Mouse (Mus musculus) liver, embryonic 13.5 days (tissue): ENCODE measurements around the gene Eif1ad. TPM values are rescaled to one million over a fixed set of nuclear protein-coding genes. Genes with fewer than 3 reads are reported as not detected.
"Not testable (repeated sequence)": the region's sequence is repeated elsewhere in the genome, so short reads cannot be mapped to it uniquely, and the experiment has no call there.

Experiments
- ATAC-seq: fragments of 200-750 bp; cut with Nextera tagmentation; 2 replicates; pipeline ENCODE4 v1.8.0; 2017; ENCODE audit warnings: low read depth, mild to moderate bottlenecking, moderate number of reproducible peaks, moderate library complexity
- DNase-seq: peaks from one replicate; pipeline ENCODE4 v3.0.0; 2022
- H3K27ac ChIP-seq: fragments of 300-500 bp; sonication (generic); 2 replicates; pipeline ENCODE4 v1.5.1; 2015; ENCODE audit warnings: moderate library complexity, mild to moderate bottlenecking, inconsistent platforms
- H3K27me3 ChIP-seq: fragments of 300-500 bp; sonication (generic); 2 replicates; pipeline ENCODE4 v1.6.1; 2015; ENCODE audit warnings: mild to moderate bottlenecking, inconsistent platforms
- H3K36me3 ChIP-seq: fragments of 300-500 bp; sonication (generic); 2 replicates; pipeline ENCODE4 v1.6.1; 2015; ENCODE audit warnings: mild to moderate bottlenecking, inconsistent platforms
- H3K4me1 ChIP-seq: fragments of 300-500 bp; sonication (generic); replicated peaks from 2 replicates; pipeline ENCODE4 v1.6.1; 2015; ENCODE audit warnings: inconsistent platforms
- H3K4me2 ChIP-seq: fragments of 300-500 bp; sonication (generic); 2 replicates; pipeline ENCODE4 v1.6.1; 2015; ENCODE audit warnings: inconsistent platforms, mild to moderate bottlenecking, moderate library complexity
- H3K4me3 ChIP-seq: fragments of 300-500 bp; sonication (generic); replicated peaks from 2 replicates; pipeline ENCODE4 v1.5.1; 2015; ENCODE audit warnings: mild to moderate bottlenecking, inconsistent platforms
- H3K9ac ChIP-seq: fragments of 300-500 bp; sonication (generic); 2 replicates; pipeline ENCODE4 v1.6.1; 2015; ENCODE audit warnings: mild to moderate bottlenecking, inconsistent platforms
- H3K9me3 ChIP-seq: fragments of 300-500 bp; sonication (generic); replicated peaks from 2 replicates; pipeline ENCODE4 v1.6.1; 2016; ENCODE audit warnings: inconsistent platforms
- WGBS: fragments of 180-500 bp; shearing (Covaris S2); methylation state at CpG from one replicate; pipeline ENCODE4 v1.1.7; 2015; ENCODE audit not compliant: insufficient replicate concordance; 5-methylcytosine and 5-hydroxymethylcytosine counted together
- polyA plus RNA-seq: library from polyadenylated mRNA; unstranded; fragments of >200 nt; fragmentation: Nextera tagmentation; extraction: Ambion mirVana; gene quantifications from 2 replicates; pipeline ENCODE4 v1.2.1, GENCODE M21; 2015

Gene Eif1ad
- polyA plus RNA-seq, 1 experiment from 2014 or later, result 39.6 TPM

GRCm38 (mm10) chr19:5405924-5406323, 39.4 kb downstream of the Eif1ad start:
- 28% methylated on average over 7 of the region's 7 CpGs for WGBS
- peak overlapping the region; percentile 75 for H3K9ac ChIP-seq
- DNase-seq (no peak), ATAC-seq (no peak)
- peaks cover 31% of the 10 kb centered on the region for H3K4me1 ChIP-seq
- H3K36me3 ChIP-seq, result 0 out of 2 replicates have a peak, but pooled peaks cover 6% of the 10 kb centered on the region
- peak overlapping the region; percentile 74 for H3K4me2 ChIP-seq
- H3K4me3 ChIP-seq, result peak overlapping the region; percentile 61
- peak overlapping the region; percentile 87 for H3K27ac ChIP-seq
- H3K9me3 ChIP-seq, result no peaks in the 10 kb centered on the region
- no peaks in the 10 kb centered on the region for H3K27me3 ChIP-seq

DNA sequence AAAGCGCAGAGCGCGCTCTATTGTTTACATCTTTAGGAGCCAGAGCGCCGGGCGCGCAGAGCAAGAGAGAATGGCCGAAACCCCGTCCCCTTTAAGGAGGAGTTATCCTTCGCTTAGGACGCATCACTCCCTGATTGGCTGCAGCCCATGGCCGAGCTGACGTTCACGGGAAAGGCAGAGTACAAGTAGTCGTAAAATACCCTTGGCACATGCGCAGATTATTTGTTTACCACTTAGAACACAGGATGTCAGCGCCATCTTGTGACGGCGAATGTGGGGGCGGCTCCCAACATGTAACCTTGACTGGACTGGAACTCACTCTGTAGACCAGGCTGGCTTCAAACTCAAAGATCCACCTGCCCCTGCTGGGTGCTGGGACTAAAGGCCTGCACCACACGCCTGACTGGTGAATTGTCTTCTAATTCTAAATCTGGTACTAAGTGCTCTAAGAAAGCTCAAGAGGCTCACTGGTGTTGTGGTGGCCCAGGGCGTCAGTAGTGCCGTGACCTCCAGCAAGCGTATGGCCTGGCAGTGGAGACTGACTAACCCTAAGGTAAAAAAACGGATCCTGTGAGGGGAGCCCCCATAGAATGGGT, 40.1 kb downstream of the Eif1ad start:
- peak; percentile 82 for ATAC-seq

GRCm38 (mm10) chr19:5407133-5407532, 40.6 kb downstream of the Eif1ad start:
- Histone ChIP-seq H3K4me2 (peak overlapping the region; percentile 76), H3K4me3 (peak overlapping the region; percentile 75), H3K36me3 (0 out of 2 replicates have a peak, but pooled peaks cover 6% of the 10 kb centered on the region), H3K27ac (peak overlapping the region; percentile 98), H3K27me3 (no peaks in the 10 kb centered on the region), H3K4me1 (peaks cover 31% of the 10 kb centered on the region), H3K9me3 (no peaks in the 10 kb centered on the region), H3K9ac (peak overlapping the region; percentile 91)
- 13% methylated on average over 7 of the region's 7 CpGs for WGBS
- DNase-seq (peak; percentile 54), ATAC-seq (peak; percentile 68)

More for the DNA sequence above, 40.1 kb downstream of the Eif1ad start:
- H3K9me3 ChIP-seq, H3K27me3 ChIP-seq, H3K36me3 ChIP-seq: not testable (repeated sequence)
- Histone ChIP-seq H3K4me3 (peak overlapping the region; percentile 75), H3K27ac (peak overlapping the region; percentile 98), H3K9ac (peak overlapping the region; percentile 91), H3K4me1 (peaks cover 31% of the 10 kb centered on the region), H3K4me2 (peak overlapping the region; percentile 76)
- DNase-seq, result peak; percentile 54
- 13% methylated on average over 23 of the region's 25 CpGs for WGBS

DNA sequence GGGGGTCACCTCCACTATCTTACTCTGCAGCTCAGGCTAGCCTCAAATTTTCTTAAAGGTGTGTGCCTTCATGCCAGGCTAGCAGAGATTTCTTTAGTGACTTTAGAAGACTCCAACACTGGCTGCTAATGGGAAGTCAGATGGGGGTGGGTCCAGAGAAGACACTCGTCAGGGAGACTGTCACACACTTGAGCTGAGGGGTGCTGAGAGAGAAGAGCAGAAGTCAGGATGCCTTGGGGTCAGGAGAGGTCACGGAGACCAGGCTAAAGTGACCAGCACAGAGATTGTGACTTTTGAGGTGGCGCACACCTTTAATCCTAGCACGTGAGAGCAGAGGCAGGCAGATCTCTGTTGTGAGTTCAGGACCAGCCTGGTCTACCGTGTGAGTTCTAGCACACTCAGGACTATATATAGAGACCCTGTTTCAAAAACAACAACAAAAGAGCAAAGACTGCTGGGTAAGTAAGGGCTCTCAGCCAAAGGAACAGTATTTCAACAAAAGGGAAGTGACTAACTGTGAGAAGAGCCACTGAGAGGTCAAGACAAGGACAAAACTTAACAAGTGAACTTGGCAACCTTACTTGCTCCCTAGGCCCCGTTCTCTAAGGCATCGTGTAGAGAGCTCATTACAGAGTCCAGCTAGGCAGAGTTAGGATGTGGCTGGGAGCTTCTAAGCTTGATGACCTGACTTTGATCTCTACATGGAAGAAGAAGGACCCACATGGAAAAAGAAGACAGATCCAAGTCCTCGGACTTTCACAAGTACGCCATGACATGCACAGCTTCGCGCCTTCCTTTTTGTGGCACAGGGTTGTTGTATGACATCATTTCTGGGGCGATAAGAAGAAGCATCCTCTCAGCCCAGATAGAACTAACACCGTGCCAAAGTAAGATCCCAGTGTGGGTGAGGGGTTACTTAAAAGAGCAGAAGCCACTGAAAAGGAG, 41.8 kb downstream of the Eif1ad start:
- H3K27ac ChIP-seq, result peak overlapping the region; percentile 98
- no peaks in the 10 kb centered on the region for H3K9me3 ChIP-seq
- peak overlapping the region; percentile 76 for H3K4me2 ChIP-seq
- ATAC-seq (no peak), DNase-seq (no peak)
- peak overlapping the region; percentile 91 for H3K9ac ChIP-seq
- no peaks in the 10 kb centered on the region for H3K27me3 ChIP-seq
- H3K36me3 ChIP-seq, result 0 out of 2 replicates have a peak, but pooled peaks cover 6% of the 10 kb centered on the region
- peak overlapping the region; percentile 75 for H3K4me3 ChIP-seq
- WGBS, result 78% methylated on average over 13 of the region's 13 CpGs
- H3K4me1 ChIP-seq, result peaks cover 31% of the 10 kb centered on the region

- 71% methylated on average over 5 of the region's 5 CpGs for WGBS
- Histone ChIP-seq H3K4me1 (peaks cover 31% of the 10 kb centered on the region), H3K27me3 (no peaks in the 10 kb centered on the region), H3K4me3 (0 out of 2 replicates have a peak overlapping the region, but pooled peaks have one; percentile 10), H3K9ac (no peak overlapping the region), H3K9me3 (no peaks in the 10 kb centered on the region), H3K36me3 (0 out of 2 replicates have a peak, but pooled peaks cover 6% of the 10 kb centered on the region), H3K4me2 (no peak overlapping the region), H3K27ac (peak overlapping the region; percentile 98; the same call in 1 of the 2 replicates)
- no peak for ATAC-seq
- no peak for DNase-seq
These were observed 42.5 kb downstream of the Eif1ad start for GRCm38 (mm10) chr19:5409068-5409467.

DNA sequence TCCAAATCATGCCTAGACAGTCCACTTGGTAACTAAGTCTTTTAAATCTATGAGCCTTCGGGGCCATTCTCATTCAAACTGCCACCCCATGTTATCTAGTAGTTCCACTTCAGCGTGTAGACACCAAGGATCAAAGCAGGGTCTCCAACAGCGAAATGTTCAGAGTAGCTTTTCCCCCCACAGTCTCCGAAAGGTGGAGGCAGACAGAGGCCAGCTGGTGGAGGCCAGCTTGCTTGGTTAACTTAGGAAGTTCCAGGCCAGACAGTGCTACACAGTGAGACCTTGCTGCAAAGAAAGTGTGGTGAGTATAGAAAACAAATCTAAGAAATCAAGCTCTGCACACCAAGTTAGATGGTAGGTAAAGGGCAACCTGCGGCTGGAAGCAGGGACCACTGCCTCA, 44.1 kb downstream of the Eif1ad start:
- WGBS, result 82% methylated on average over 5 of the region's 5 CpGs
- ATAC-seq (no peak), DNase-seq (no peak)
- H3K4me1 ChIP-seq, result peaks cover 33% of the 10 kb centered on the region
- H3K36me3 ChIP-seq, result 0 out of 2 replicates have a peak, but pooled peaks cover 6% of the 10 kb centered on the region
- no peak overlapping the region for H3K4me3 ChIP-seq
- H3K27ac ChIP-seq, result no peak overlapping the region
- no peak overlapping the region for H3K9ac ChIP-seq
- H3K4me2 ChIP-seq, result no peak overlapping the region
- no peaks in the 10 kb centered on the region for H3K9me3 ChIP-seq
- H3K27me3 ChIP-seq, result no peaks in the 10 kb centered on the region

DNA sequence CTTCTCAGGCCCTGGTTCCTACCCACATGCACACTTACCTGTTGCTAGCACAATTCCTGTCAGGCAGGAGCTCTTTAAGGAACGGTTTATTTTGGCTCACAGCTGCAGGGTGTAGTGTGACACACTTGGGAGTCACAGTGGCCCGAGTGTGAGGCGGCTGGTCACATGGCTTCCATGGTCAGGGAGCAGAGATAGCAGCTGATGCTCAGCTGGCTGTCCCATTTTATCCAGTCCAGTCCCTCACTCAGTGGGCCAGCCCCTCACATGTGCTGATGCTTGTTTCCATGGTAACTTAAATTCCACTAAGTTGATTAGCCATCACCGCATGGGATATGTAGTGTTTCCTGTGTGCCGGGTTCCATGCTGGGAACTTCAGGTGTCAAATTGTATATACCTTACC, 45.4 kb downstream of the Eif1ad start:
- no peak overlapping the region for H3K9ac ChIP-seq
- 71% methylated on average over 5 of the region's 5 CpGs for WGBS

GRCm38 (mm10) chr19:5413840-5414239, 47.3 kb downstream of the Eif1ad start:
- Histone ChIP-seq H3K27ac (no peak overlapping the region), H3K4me3 (no peak overlapping the region), H3K4me2 (no peak overlapping the region), H3K4me1 (peaks cover 12% of the 10 kb centered on the region), H3K9me3 (no peaks in the 10 kb centered on the region), H3K27me3 (no peaks in the 10 kb centered on the region), H3K9ac (no peak overlapping the region), H3K36me3 (0 out of 2 replicates have a peak, but pooled peaks cover 8% of the 10 kb centered on the region)
- ATAC-seq, result no peak
- no peak for DNase-seq
- 60% methylated on average over 4 of the region's 4 CpGs for WGBS

More for the DNA sequence above, 45.4 kb downstream of the Eif1ad start:
- no peak overlapping the region for H3K27ac ChIP-seq
- ATAC-seq, result no peak
- no peaks in the 10 kb centered on the region for H3K27me3 ChIP-seq
- no peak overlapping the region for H3K4me2 ChIP-seq
- no peak for DNase-seq
- H3K36me3 ChIP-seq, result 0 out of 2 replicates have a peak, but pooled peaks cover 6% of the 10 kb centered on the region
- H3K4me3 ChIP-seq, result no peak overlapping the region
- H3K9me3 ChIP-seq, result no peaks in the 10 kb centered on the region
- peaks cover 29% of the 10 kb centered on the region for H3K4me1 ChIP-seq

- Histone ChIP-seq H3K4me1 (peaks cover 9% of the 10 kb centered on the region), H3K4me2 (no peak overlapping the region), H3K27me3 (no peaks in the 10 kb centered on the region), H3K9me3 (no peaks in the 10 kb centered on the region), H3K27ac (no peak overlapping the region), H3K36me3 (0 out of 2 replicates have a peak, but pooled peaks cover 5% of the 10 kb centered on the region), H3K9ac (no peak overlapping the region), H3K4me3 (no peak overlapping the region)
- DNase-seq, result no peak
- 59% methylated on average over 2 of the region's 2 CpGs for WGBS
- no peak for ATAC-seq
These were observed 48.0 kb downstream of the Eif1ad start for GRCm38 (mm10) chr19:5414534-5414957.

- H3K4me1 ChIP-seq, result peaks cover 30% of the 10 kb centered on the region
- H3K27ac ChIP-seq, result no peak overlapping the region
- H3K4me2 ChIP-seq, result no peak overlapping the region
- DNase-seq, result no peak
- no peak for ATAC-seq
- no peak overlapping the region for H3K9ac ChIP-seq
- 86% methylated on average over 8 of the region's 8 CpGs for WGBS
- peaks cover 39% of the 10 kb centered on the region for H3K36me3 ChIP-seq
- no peak overlapping the region for H3K4me3 ChIP-seq
- no peaks in the 10 kb centered on the region for H3K9me3 ChIP-seq
- H3K27me3 ChIP-seq, result no peaks in the 10 kb centered on the region
These were observed 52.4 kb downstream of the Eif1ad start for GRCm38 (mm10) chr19:5418750-5419466.

DNA sequence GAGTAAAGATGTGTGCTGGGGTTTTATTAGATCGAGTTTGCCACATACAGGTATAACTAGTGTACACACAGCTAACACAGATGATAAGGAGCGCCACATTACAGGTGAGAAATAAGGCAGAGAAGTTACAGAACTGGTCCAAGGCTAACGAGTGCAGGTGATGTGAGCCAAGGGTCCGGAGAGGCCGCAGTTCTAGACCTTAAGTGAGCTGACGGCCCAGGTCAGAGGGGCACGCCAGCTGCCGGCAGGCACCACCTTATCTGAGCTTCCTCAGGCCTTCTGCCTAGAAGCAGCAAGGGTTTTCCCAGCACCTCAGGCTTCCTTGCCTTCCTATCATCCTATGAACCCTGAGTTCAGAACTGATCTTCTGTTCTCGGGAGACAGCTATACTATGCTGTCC, 53.1 kb downstream of the Eif1ad start:
- H3K36me3 ChIP-seq, result peaks cover 39% of the 10 kb centered on the region
- ATAC-seq (no peak), DNase-seq (no peak)
- peaks cover 30% of the 10 kb centered on the region for H3K4me1 ChIP-seq
- H3K4me3 ChIP-seq, result no peak overlapping the region
- WGBS, result 54% methylated on average over 9 of the region's 9 CpGs
- no peaks in the 10 kb centered on the region for H3K9me3 ChIP-seq
- H3K9ac ChIP-seq, result no peak overlapping the region
- no peak overlapping the region for H3K27ac ChIP-seq
- no peaks in the 10 kb centered on the region for H3K27me3 ChIP-seq
- H3K4me2 ChIP-seq, result no peak overlapping the region
